Mouse (Mus musculus) thymus, postnatal 36 days (tissue): ENCODE results near the gene Ccdc66.
A peak's percentile ranks its signal among the peaks of the same experiment; 100 is the strongest.

Experiments
- DNase-seq, 2 experiments: peaks; one replicate each; pipeline ENCODE4 v3.0.0; 2022; ENCODE audit warnings: mixed read lengths in 2 of 2

Ccdc66 gene

DNA sequence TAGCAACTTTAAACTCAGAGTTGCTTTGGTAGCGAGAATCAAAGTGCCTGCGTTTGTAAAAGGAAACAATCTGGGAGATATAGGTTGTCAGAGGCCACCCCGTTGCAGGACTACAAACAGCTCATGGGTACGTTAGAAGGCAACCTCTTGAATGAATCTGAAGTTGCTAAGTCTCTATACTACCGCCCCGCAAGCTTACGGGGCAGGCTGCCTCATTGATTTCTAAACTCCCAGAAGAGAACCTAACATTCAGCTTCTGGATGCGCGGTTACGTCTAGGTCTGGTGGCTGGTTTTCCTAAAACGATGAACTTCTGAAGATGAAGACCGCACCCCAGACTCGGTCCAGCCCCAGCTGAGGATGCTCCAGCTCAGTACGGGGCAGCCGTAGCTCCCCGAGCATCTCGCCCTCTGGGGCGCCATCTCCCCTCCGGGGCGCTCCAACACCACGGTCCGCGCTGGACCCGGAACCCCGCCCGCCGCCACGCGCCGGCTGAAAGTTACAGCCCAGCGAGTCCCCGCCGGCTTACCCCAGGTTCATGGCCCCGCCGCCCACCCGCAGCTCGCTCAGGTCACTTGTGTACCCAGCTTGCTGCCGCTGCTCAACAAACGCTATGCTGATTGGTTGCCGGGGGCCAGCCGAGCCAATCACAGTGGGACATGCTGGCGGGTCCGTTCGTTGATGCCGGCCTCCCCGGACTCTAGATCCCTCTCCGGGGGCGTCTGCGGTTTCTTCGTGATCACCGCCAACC, at the start of gene Ccdc66:
Ccdc66 (minus strand) TSS at position 567 of the 750 bp plus-strand sequence.
- peak; percentile 97 to 100 for DNase-seq

DNA sequence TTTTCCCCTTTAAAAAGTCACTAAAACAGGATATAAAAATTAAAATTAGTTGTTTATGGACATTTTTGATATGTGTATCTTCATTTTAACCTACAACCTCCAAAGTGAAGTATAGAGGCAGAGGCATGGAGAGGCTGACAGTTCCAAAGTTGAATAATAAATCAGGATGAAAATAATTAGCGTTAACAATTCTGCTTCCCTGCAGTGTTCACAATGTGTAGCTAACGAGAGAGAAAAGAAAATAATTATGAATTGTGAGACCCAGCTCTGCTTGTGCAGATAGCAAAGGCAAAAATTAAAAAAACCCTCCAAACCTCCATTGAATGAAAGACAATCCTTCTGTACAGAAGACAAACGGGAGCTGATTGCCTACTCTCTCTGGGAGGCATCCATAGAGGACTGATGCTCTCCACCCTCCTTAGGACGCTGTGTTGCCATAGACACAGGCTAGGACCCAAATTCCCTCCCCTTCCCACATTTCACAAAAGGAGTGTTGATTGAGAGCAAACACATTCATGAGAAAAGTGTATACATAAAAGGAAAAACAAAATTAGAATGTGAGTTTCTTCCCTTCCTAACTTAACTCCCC, 35.7 kb upstream of the Ccdc66 start:
- no peak for DNase-seq

DNA sequence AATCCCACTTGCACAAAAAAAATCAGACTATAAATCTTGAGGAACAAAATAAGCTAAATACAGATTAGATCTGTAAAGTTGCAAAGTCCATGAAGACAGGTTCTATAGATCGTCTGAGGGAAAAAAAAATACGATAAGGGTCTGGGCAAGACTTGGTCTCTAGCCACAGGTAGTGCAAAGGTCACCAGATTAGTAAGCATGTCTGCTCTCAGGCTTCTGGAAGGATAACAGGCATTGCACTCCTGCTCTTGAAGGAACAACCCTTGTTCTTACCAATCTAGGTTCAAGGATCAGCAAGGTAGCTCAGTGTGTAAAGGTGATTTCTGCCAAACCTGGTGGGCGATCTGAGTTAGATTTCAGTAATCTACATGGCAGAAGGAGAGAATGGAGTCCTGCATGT, 28.2 kb upstream of the Ccdc66 start:
- DNase-seq = no peak

DNA sequence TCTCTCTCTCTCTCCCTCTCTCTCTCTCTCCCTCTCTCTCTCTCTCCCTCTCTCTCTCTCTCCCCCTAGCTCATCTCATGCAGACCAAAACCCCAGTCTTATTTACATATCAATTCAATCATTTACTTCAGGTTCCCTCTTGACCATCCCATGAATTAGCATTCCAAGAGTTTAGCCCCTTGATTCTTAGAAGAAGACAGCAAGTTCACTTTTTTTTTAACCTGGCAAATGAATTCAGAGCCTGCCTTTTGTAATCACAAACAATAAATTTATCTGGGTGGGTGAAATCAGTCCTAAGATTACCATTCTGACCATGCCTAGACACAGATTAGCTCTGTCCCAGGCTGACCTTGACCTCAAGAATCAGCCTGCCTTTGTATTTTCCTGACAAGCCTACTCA, 16.3 kb upstream of the Ccdc66 start:
- DNase-seq = no peak

DNA sequence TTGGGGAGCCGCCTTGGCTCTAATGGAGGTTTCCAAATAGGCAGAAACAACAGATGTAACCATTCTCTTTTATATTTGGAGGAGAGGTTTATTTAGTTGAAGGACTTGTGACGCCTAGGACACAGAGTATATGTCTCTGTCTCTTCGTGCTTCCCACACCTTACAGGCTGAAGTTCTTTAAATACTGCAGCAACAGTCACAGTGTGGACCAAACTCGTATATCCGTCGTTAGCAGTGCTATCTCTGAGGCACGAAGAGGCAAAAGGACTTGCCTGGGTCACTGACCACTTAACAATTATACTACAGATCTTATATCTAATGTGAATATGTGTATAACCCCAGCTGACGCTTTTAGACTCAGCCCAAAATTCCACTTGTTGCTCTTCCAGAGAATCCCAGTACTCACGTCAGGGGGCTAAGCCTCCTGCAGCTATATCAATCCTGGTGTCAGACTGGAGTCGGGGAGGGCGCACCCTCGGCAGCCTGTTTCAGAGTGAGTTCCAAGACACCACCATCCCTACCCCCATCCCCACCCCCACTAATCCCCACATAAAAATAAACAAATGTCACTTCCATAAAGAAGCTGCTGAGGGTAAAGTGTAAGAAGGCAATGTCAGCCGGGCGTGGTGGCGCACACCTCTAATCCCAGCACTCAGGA, 513 bp upstream of the Ccdc66 start:
- DNase-seq = no peak

DNA sequence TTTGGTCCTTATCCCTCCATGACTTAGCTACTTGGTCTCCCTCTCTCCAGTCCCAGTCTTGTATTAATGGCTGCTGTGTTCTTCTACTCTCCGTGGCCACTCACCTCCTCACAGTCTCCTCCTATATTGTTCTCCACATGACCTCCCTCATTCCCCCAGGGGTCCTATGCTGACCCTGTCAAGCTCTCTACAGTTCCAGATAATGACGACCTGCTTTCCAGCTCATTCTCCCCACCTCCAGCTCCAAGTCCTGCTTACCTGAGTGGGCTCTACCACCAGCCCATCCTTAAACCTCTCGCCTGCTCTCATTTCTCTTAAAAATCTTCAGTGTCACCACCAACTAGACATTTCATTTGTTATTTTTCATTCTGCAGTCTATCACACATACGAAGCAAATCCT, 7.2 kb downstream of the Ccdc66 start:
- no peak for DNase-seq

DNA sequence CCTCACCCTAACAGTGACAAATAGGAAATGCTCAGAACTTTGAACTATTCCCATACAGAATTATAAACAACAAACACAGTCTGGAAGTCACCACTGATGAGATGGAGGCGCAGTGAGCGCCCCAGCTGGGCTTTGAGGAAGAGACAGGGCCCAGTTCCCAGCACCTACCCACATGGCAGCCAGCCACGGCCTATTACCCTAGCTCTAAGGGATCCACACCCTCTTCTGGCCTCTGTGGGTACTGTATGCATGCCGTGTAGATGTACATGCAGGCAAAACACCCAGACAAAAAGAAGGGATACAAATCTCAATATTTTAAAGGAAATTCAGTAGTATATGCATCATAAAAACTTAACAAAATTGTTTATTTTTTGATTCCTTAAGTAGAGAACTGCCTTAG, 14.7 kb downstream of the Ccdc66 start:
- DNase-seq = no peak

DNA sequence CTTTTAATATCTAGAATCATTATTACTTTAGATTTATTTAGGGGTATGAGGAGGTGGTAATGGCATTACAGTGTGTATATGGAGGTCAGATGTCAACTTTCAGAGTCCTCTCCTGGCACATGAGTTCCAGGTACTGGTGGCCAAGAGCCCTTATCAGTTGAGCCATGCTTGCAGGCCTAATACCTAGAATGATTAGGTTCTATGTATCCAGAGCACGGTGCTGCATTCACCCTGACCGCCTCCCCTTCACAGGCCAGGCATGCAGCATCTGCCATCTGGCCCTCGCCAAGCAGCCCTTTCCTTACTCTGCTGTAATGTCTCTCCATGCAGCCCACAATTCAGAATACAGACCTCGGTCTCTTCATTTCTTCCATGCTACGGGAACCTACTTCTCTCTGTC, 16.9 kb downstream of the Ccdc66 start:
- DNase-seq = no peak

DNA sequence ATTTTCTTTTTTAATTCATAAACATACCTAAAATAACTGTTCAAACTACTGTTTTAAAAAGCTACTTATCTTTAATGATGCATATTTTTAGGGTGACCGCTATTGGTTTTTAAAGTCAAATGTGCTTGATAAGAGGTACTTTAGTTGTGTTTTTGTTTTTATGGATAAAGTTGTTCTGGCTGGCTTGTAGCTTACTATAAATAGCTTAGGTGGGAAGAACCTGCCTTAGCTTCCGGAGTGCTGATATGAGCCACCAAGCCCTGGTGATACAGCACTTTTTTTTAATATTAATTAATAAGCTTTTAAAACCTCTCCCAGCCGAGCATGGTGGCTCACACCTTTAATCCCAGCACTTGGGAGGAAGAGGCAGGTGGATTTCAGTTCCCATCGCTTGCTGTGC, 61.3 kb downstream of the Ccdc66 start:
- no peak for DNase-seq

DNA sequence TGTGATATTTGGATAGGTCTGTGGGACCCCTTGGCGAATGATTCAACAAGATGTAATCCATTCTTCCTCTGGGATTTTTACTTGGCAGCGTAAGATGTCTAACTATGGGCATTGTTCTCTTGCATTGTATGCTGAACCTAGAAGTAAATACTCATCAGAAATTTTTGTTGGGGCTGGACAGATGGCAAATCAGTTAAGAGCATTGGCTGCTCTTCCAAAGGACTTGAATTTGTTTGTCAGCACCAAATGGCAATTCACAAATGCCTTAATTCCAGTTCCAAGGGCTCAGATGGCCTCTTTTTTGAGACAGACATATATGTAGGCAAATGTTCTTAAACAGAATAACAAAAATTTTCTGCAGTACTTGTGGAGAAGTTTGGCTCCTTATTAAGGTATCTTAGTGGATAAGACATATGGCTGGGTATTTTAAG, 63.4 kb downstream of the Ccdc66 start:
- no peak for DNase-seq

DNA sequence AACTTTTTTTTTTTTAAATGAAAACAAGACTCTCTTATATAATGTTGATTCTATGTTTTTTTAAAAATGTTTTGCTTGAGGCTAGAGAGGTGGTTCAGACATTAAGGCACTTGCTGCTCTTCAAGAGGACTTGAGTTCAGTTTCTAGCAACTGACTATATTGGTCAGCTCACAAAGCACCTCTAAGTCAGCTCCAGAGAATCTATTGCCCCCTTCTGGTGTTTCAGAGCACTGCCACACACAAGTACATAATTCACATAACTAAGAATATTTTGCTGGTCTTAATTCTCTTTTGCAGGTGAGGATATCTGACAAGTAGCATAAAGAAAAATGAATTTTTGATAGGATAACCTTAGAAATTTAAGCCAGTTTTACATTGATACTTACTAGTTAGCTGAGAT, 67.3 kb downstream of the Ccdc66 start:
- DNase-seq = no peak

DNA sequence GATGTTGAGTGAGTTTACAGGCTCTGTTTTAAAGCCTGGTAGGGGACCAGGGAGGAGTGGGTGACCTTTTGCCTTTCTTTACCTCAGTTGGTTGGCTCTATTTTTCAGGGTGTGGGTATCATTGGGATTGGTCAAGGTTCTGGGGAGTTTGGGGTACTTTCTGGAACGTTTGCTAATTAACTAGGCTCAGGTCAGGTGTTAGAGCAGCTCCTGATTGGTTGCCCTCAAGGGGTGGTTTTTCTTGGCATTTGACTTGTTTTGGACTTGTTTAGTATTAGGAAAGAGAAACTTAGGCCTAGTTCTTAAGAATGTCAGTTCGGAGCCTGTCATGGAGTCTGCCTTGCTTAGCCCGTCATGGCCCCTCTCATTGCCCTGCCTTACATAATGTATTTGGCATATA, 71.4 kb downstream of the Ccdc66 start:
- no peak for DNase-seq

DNA sequence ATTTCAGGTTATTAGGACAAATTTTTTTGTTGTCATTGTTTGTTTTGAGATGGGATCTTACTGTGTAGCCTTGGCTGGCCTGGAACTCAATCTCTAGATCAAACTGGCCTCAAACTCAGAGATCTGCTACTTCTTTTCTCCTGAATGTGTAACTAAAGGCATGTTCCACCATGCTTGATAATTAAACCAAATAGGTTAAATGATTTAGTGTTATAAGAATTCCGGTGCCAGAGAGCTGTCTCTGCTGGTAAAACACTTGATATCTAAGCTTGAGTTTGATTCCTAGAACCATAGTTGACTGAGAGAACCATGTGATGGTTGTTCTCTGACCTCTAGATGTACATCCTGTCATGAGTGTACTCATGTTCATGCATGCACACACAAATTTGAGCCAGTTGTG, 72.1 kb downstream of the Ccdc66 start:
- DNase-seq = no peak

DNA sequence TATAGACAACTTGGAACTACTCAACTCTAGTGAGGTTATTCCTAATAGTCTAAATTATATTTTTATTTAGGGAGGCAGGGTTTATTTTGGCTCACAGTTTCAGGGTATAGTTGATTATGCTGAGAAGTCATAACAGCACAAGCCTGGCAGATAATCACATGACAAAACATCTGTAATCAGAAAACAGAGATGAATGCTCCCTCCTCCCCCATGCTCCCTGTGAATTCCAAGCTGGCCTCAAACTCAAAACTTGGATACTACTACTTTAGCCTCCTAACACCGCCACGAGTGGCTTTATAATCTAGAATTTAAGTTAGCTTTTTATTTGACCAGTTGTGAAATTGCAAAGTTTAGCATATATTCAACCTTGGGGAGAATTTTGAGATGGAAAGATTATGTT, 76.2 kb downstream of the Ccdc66 start:
- no peak for DNase-seq
